Mouse (Mus musculus) neural tube, embryonic 12.5 days (tissue): ENCODE measurements at regions not wholly inside any gene's neighbourhood (a gene's known extent, or its start where the extent isn't known, plus 50 kb on each side); places are given as distances from the start of the nearest gene placed in this dataset.
A peak's percentile ranks its signal among the peaks of the same experiment; 100 is the strongest.

ENCODE experiments used
- ATAC-seq: fragments of 200-750 bp; cut with Nextera tagmentation; 2 replicates; pipeline ENCODE4 v1.8.0; 2017; ENCODE audit warnings: low read depth, mild to moderate bottlenecking, moderate TSS enrichment, moderate library complexity; ENCODE audit not compliant: low FRiP score
- H3K27ac ChIP-seq: fragments of 300-500 bp; sonication (generic); 2 replicates; pipeline ENCODE4 v1.5.1; 2016
- H3K27me3 ChIP-seq: fragments of 300-500 bp; sonication (generic); replicated peaks from 2 replicates; pipeline ENCODE4 v1.6.1; 2016; ENCODE audit warnings: mild to moderate bottlenecking
- H3K36me3 ChIP-seq: fragments of 300-500 bp; sonication (generic); 2 replicates; pipeline ENCODE4 v1.6.1; 2016; ENCODE audit warnings: mild to moderate bottlenecking
- H3K4me1 ChIP-seq: fragments of 300-500 bp; sonication (generic); 2 replicates; pipeline ENCODE4 v1.6.1; 2016
- H3K4me2 ChIP-seq: fragments of 300-500 bp; sonication (generic); replicated peaks from 2 replicates; pipeline ENCODE4 v1.6.1; 2016; ENCODE audit warnings: mild to moderate bottlenecking
- H3K4me3 ChIP-seq: fragments of 300-500 bp; sonication (generic); 2 replicates; pipeline ENCODE4 v1.5.1; 2016
- H3K9ac ChIP-seq: fragments of 300-500 bp; sonication (generic); 2 replicates; pipeline ENCODE4 v1.6.1; 2016; ENCODE audit warnings: mild to moderate bottlenecking
- H3K9me3 ChIP-seq: fragments of 300-500 bp; sonication (generic); 2 replicates; pipeline ENCODE4 v1.6.1; 2016; ENCODE audit warnings: mild to moderate bottlenecking
- whole genome bisulfite sequencing: fragments of 180-500 bp; shearing (Covaris S2); methylation state at CpG from one replicate; pipeline ENCODE4 v1.1.7; 2016; 5-methylcytosine and 5-hydroxymethylcytosine counted together

- 0 out of 2 replicates have a peak, but pooled peaks cover 3% of the 10 kb centered on the region for H3K9me3 ChIP-seq
- no peak overlapping the region for H3K9ac ChIP-seq
- H3K4me1 ChIP-seq, result peaks cover 19% of the 10 kb centered on the region
- no peaks in the 10 kb centered on the region for H3K36me3 ChIP-seq
- H3K4me2 ChIP-seq, result no peak overlapping the region
- ATAC-seq, result no peak
- no peaks in the 10 kb centered on the region for H3K27me3 ChIP-seq
- no peak overlapping the region for H3K4me3 ChIP-seq
- WGBS, result 88% methylated on average over 2 of the region's 2 CpGs
- H3K27ac ChIP-seq, result no peak overlapping the region
Observed at GRCm38 (mm10) chr13:28762555-28762954, 191.0 kb downstream of the Sox4 start.

- 58% methylated on average over 3 of the region's 3 CpGs for WGBS
Observed at GRCm38 (mm10) chr13:28759026-28759425, 194.5 kb downstream of the Sox4 start.

GRCm38 (mm10) chr13:28757846-28758522, 195.5 kb downstream of the Sox4 start:
- WGBS, result 3% methylated on average over 13 of the region's 13 CpGs
- peaks cover 35% of the 10 kb centered on the region for H3K4me1 ChIP-seq

More at GRCm38 (mm10) chr13:28759026-28759425, 194.5 kb downstream of the Sox4 start:
- no peak for ATAC-seq
- Histone ChIP-seq H3K9ac (no peak overlapping the region), H3K4me2 (no peak overlapping the region), H3K9me3 (no peaks in the 10 kb centered on the region), H3K27me3 (no peaks in the 10 kb centered on the region), H3K4me3 (no peak overlapping the region), H3K27ac (no peak overlapping the region), H3K36me3 (no peaks in the 10 kb centered on the region), H3K4me1 (peaks cover 35% of the 10 kb centered on the region)

DNA sequence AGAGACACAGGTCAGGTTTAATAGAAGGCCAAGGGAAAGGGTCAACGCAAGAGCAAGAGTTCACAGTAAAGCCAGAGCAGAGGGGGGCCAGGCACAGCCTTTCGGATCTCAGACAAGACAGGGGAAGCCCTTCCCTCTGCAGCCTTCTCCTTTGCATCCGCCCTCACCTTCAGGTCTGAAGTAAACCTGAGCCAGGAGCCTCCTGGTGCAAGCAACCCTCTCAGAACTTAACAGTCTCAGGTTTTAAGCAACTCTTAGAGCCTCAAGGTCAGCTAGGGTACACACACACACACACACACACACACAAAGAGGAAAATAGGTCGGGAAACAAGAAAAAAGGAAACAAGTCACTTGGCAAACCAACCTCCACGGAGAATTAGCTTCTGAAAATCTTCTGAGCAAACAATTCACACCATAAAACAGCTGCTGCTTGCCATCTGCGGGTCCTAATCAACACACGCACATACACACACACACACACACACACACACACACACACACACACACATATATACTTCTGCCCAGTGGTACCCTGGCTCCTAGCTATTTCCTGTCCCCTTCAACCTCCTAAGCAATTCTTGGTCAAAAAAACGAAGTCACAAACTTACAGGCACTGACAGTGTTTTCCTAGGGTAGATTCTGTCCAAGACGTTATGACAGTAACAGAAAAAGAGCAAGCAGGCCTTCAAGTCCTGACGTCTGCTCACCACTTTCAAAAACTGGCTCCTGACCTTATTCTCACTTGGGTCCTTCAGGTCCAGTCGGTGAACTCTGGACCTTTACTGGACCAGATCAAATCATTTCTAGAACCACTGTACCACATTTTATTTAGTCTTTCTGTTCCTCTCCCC, 196.4 kb downstream of the Sox4 start:
- Histone ChIP-seq H3K4me1 (peaks cover 35% of the 10 kb centered on the region), H3K9me3 (no peaks in the 10 kb centered on the region), H3K9ac (no peak overlapping the region), H3K4me2 (peak overlapping the region; percentile 63), H3K36me3 (no peaks in the 10 kb centered on the region), H3K27ac (no peak overlapping the region), H3K27me3 (no peaks in the 10 kb centered on the region), H3K4me3 (no peak overlapping the region)
- 20% methylated on average over 11 of the region's 11 CpGs for WGBS
- ATAC-seq, result no peak

More at GRCm38 (mm10) chr13:28757846-28758522, 195.5 kb downstream of the Sox4 start:
- Histone ChIP-seq H3K4me3 (peak overlapping the region; percentile 24; the same call in 1 of the 2 replicates), H3K27ac (peak overlapping the region; percentile 64), H3K9ac (peak overlapping the region; percentile 44; the same call in 1 of the 2 replicates), H3K27me3 (no peaks in the 10 kb centered on the region), H3K4me2 (peak overlapping the region; percentile 63), H3K36me3 (no peaks in the 10 kb centered on the region), H3K9me3 (no peaks in the 10 kb centered on the region)
- peak; percentile 64; the same call in 1 of the 2 replicates for ATAC-seq

DNA sequence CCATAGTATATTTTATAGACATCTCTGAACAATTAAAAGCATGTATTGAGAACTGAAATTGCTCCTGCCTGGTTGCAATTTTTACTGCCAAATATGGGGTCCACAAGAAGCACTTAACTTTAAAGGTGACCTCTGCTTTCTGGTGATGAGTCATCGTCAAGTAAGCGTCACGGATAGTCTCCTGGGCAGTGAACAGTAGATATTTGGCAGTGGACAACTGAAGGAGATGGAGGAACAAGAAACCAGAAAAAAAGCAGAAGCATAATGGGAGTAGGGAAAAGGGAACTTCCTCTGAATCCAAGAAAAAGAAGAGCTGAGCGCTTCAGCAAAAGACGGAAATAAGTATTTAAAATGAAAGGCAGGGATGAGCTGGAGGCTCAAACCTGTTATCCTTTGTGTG, 199.3 kb downstream of the Sox4 start:
- no peak overlapping the region for H3K4me3 ChIP-seq
- peaks cover 32% of the 10 kb centered on the region for H3K4me1 ChIP-seq
- H3K27me3 ChIP-seq, result no peaks in the 10 kb centered on the region
- no peak overlapping the region for H3K4me2 ChIP-seq
- WGBS, result 83% methylated on average over 5 of the region's 5 CpGs
- no peak overlapping the region for H3K27ac ChIP-seq
- H3K36me3 ChIP-seq, result no peaks in the 10 kb centered on the region
- ATAC-seq, result no peak
- no peaks in the 10 kb centered on the region for H3K9me3 ChIP-seq
- H3K9ac ChIP-seq, result no peak overlapping the region

- 82% methylated on average over 11 of the region's 11 CpGs for WGBS
- H3K4me3 ChIP-seq, result no peak overlapping the region
Observed at GRCm38 (mm10) chr13:28750949-28751692, 202.4 kb downstream of the Sox4 start.

GRCm38 (mm10) chr13:28740158-28740670, 213.3 kb downstream of the Sox4 start:
- WGBS, result 50% methylated on average over 7 of the region's 7 CpGs
- Histone ChIP-seq H3K4me3 (no peak overlapping the region), H3K36me3 (no peaks in the 10 kb centered on the region), H3K4me2 (no peak overlapping the region), H3K27ac (no peak overlapping the region), H3K4me1 (peaks cover 21% of the 10 kb centered on the region), H3K9ac (no peak overlapping the region), H3K9me3 (no peaks in the 10 kb centered on the region), H3K27me3 (no peaks in the 10 kb centered on the region)
- no peak for ATAC-seq

More at GRCm38 (mm10) chr13:28750949-28751692, 202.4 kb downstream of the Sox4 start:
- H3K36me3 ChIP-seq, result no peaks in the 10 kb centered on the region
- H3K9me3 ChIP-seq, result no peaks in the 10 kb centered on the region
- no peak for ATAC-seq
- no peaks in the 10 kb centered on the region for H3K27me3 ChIP-seq
- H3K4me1 ChIP-seq, result peaks cover 5% of the 10 kb centered on the region; the same call in 1 of the 2 replicates
- H3K4me2 ChIP-seq, result no peak overlapping the region
- no peak overlapping the region for H3K9ac ChIP-seq
- no peak overlapping the region for H3K27ac ChIP-seq

DNA sequence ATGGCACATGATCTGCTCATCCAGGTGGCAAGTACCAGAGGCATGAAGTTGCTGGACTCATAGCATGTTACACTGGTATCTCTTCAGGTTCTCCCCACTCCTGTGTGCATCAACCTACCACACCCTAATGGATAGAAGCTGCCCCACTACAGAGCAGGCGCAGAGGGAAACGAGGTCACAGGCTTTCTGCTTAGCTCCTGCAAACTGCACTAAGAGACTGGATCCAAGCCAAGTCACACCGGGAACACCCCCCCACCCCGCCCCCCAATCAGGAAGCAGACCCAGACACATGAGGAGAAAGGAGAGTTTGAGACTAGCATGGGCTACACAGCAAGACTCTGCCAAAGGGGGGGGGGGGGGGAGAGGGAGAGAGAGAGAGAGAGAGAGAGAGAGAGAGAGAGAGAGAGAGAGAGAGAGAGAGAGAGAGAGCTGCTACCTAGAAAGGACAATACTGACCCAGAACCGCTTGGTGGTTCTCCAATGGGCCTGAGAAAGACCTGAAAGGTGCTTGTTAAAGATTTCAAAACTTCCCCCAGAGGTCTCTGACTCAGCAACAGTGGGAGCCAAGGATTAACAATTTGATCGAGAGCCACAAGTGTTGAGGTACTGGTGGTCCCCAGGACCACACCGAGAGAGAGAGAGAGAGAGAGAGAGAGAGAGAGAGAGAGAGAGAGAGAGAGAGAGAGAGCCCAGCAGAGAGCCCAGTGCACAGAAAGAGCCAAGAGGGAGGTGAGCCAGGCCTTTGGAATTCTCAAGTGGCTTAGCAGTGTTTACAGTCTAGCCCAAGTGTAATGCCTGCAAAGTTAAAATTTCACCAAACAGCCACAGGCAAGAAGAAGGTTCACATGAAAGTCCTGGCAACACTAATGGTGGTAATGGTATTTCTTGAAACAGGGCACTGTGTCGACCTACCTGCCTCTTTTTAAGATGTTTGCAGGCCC, 215.1 kb downstream of the Sox4 start:
- Histone ChIP-seq H3K4me3 (no peak overlapping the region), H3K9ac (no peak overlapping the region), H3K27ac (no peak overlapping the region), H3K9me3 (no peaks in the 10 kb centered on the region), H3K4me2 (no peak overlapping the region), H3K36me3 (no peaks in the 10 kb centered on the region), H3K27me3 (no peaks in the 10 kb centered on the region), H3K4me1 (peaks cover 21% of the 10 kb centered on the region)
- ATAC-seq, result no peak; the same call in 1 of the 2 replicates
- WGBS, result 67% methylated on average over 8 of the region's 8 CpGs

- WGBS, result 81% methylated on average over 1 of the region's 1 CpGs
- Histone ChIP-seq H3K4me1 (peaks cover 3% of the 10 kb centered on the region; the same call in 1 of the 2 replicates), H3K9ac (no peak overlapping the region), H3K4me3 (no peak overlapping the region), H3K36me3 (no peaks in the 10 kb centered on the region), H3K27ac (no peak overlapping the region), H3K27me3 (no peaks in the 10 kb centered on the region), H3K4me2 (no peak overlapping the region), H3K9me3 (no peaks in the 10 kb centered on the region)
- no peak for ATAC-seq
Observed at GRCm38 (mm10) chr13:28732475-28732874, 221.0 kb downstream of the Sox4 start.

- no peaks in the 10 kb centered on the region for H3K36me3 ChIP-seq
- H3K4me3 ChIP-seq, result no peak overlapping the region
- no peak for ATAC-seq
- H3K27me3 ChIP-seq, result no peaks in the 10 kb centered on the region
- no peaks in the 10 kb centered on the region for H3K9me3 ChIP-seq
- 91% methylated on average over 3 of the region's 3 CpGs for WGBS
- H3K9ac ChIP-seq, result no peak overlapping the region
- H3K4me2 ChIP-seq, result no peak overlapping the region
- H3K27ac ChIP-seq, result no peak overlapping the region
- H3K4me1 ChIP-seq, result peaks cover 3% of the 10 kb centered on the region; the same call in 1 of the 2 replicates
Observed at GRCm38 (mm10) chr13:28732036-28732435, 221.5 kb downstream of the Sox4 start.

- no peaks in the 10 kb centered on the region for H3K9me3 ChIP-seq
- WGBS, result 95% methylated on average over 8 of the region's 8 CpGs
- H3K4me3 ChIP-seq, result no peak overlapping the region
- no peaks in the 10 kb centered on the region for H3K36me3 ChIP-seq
- H3K4me1 ChIP-seq, result peaks cover 3% of the 10 kb centered on the region; the same call in 1 of the 2 replicates
- H3K27ac ChIP-seq, result no peak overlapping the region
- ATAC-seq, result no peak
- no peak overlapping the region for H3K9ac ChIP-seq
- no peaks in the 10 kb centered on the region for H3K27me3 ChIP-seq
- no peak overlapping the region for H3K4me2 ChIP-seq
Observed at GRCm38 (mm10) chr13:28730059-28730580, 223.4 kb downstream of the Sox4 start.
